Mouse (Mus musculus) liver, adult 2 months (tissue): ENCODE measurements around the gene Odf3l1.

Source experiments
- CTCF ChIP-seq: fragments of 200-500 bp; IDR thresholded peaks from 2 replicates; pipeline ENCODE4 v1.5.1; 2011; ENCODE audit warnings: low read depth, low read length, control low read depth
- POLR2A ChIP-seq: fragments of 200-500 bp; IDR thresholded peaks from 2 replicates; pipeline ENCODE4 v1.6.1; 2011; ENCODE audit warnings: low read length, control low read depth; ENCODE audit not compliant: insufficient read depth; ENCODE audit errors: extremely low read depth

DNA sequence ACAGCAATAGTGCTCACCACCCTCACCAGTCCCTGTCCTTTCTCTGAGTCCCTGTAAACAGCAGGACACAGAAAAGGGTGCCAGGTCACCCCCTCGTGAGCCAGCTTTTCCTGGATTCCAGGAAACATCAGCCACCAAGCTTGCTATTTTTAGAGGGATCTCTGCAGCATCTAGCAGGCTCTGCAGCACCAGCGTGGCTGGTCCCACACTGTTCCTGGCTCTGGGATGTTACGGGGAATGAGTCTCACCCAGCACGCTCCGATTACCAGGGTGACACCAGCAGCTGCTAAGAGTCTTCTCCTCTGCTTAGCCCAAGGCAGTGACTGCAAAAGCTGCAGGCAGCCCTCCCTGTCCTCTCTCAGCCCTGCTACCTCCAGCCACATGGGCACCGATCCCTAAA lies 31.6 kb downstream of the Odf3l1 start:
- TF ChIP-seq POLR2A (no peak), CTCF (no peak)
